ENCODE assay signal across 8 mouse cellular contexts in the genomic region with DNA sequence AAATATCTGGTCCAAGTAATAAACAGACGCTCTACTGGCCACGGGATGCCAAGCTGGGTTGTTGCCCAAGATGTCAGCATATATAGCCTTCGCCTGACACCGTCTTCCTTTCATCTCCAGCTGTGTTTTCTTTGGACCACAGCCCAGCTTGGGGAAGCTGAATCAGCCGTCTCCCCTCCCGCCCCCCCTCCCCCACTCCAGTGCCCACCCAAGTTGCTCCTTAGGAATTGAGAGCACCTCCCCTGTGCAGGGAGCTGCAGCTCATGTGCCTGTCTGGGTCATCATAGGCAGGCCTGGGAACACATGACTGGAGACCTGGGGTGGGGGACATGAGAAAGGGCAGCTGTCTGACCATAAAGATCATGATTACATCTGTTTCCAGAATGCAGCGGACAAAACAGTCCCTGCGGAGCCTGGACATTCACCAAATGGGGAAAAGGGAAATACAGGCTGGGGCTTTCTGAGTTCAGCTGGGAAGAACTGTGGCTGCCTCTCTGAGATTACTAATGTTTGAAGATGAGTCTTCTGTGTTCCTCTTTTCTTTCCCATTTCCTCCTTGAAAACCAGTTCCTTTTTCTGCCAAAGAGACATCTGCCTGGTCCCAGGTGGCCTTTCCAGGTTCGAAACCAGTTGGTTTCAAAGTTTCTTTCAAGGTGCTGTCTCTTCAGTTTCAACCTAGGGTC. TPM values are rescaled to one million over a fixed set of nuclear protein-coding genes. Genes with fewer than 3 reads are reported as not detected.
DNase-seq lines count a peak whose midpoint lies in the region; ATAC-seq lines count a peak whose summit lies in the region.

No protein-coding gene starts in this region.

- DNase-seq in MEL-GATA-1-ER (ENCODE audit: extremely low read depth, low read depth), result peak; percentile 78
- DNase-seq in forebrain, embryonic 11.5 days (ENCODE audit: low spot score), result peak; percentile 62
- peak; percentile 79 for DNase-seq in hindbrain, embryonic 14.5 days (ENCODE audit: low spot score)
- DNase-seq in lung, postnatal 36 days, result peak; percentile 86
- no peak for DNase-seq in left cerebral cortex, adult 18-20 months (ENCODE audit: low spot score in 2 of 2)
- no peak for DNase-seq in cerebellum, adult 11-12 months

- no peak overlapping the region for H3K4me2 ChIP-seq in hindbrain, embryonic 13.5 days
- H3K4me2 ChIP-seq in hindbrain, embryonic 12.5 days (replicated peaks), result no peak overlapping the region
- H3K4me2 ChIP-seq in forebrain, embryonic 11.5 days (ENCODE audit: low read depth, low read length, severe bottlenecking), result no peak overlapping the region
- H3K4me2 ChIP-seq in hindbrain, embryonic 14.5 days (replicated peaks), result no peak overlapping the region

- 48% methylated on average over 9 of the region's 9 CpGs for WGBS in hindbrain, embryonic 13.5 days
- WGBS in hindbrain, embryonic 12.5 days, result 48% methylated on average over 9 of the region's 9 CpGs
- 66% methylated on average over 9 of the region's 9 CpGs for WGBS in forebrain, embryonic 11.5 days
- 46% methylated on average over 9 of the region's 9 CpGs for WGBS in hindbrain, embryonic 14.5 days

- H3K9ac ChIP-seq in hindbrain, embryonic 13.5 days, result no peak overlapping the region
- no peak overlapping the region for H3K9ac ChIP-seq in hindbrain, embryonic 12.5 days
- no peak overlapping the region for H3K9ac ChIP-seq in forebrain, embryonic 11.5 days (ENCODE audit: low read length)
- H3K9ac ChIP-seq in hindbrain, embryonic 14.5 days, result no peak overlapping the region

- H3K27ac ChIP-seq in hindbrain, embryonic 13.5 days, result peak overlapping the region; percentile 60
- H3K27ac ChIP-seq in hindbrain, embryonic 12.5 days, result no peak overlapping the region
- no peak overlapping the region for H3K27ac ChIP-seq in forebrain, embryonic 11.5 days (ENCODE audit: low read depth, low read length)
- H3K27ac ChIP-seq in hindbrain, embryonic 14.5 days, result peak overlapping the region; percentile 66

- 0 out of 2 replicates have a peak, but pooled peaks have one; percentile 40 for ATAC-seq in hindbrain, embryonic 13.5 days (ENCODE audit: low FRiP score)
- ATAC-seq in hindbrain, embryonic 12.5 days (ENCODE audit: low FRiP score), result no peak
- no peak for ATAC-seq in forebrain, embryonic 11.5 days (replicated peaks; ENCODE audit: low FRiP score)
- ATAC-seq in hindbrain, embryonic 14.5 days (ENCODE audit: low FRiP score), result peak; percentile 41; the same call in 1 of the 2 replicates

- no peaks in the 10 kb centered on the region for H3K9me3 ChIP-seq in hindbrain, embryonic 13.5 days
- no peaks in the 10 kb centered on the region for H3K9me3 ChIP-seq in hindbrain, embryonic 12.5 days (replicated peaks)
- no peaks in the 10 kb centered on the region for H3K9me3 ChIP-seq in forebrain, embryonic 11.5 days (ENCODE audit: control insufficient read depth, low read length)
- H3K9me3 ChIP-seq in hindbrain, embryonic 14.5 days (ENCODE audit: control insufficient read depth, low read length), result no peaks in the 10 kb centered on the region

- no peaks in the 10 kb centered on the region for H3K36me3 ChIP-seq in hindbrain, embryonic 13.5 days
- no peaks in the 10 kb centered on the region for H3K36me3 ChIP-seq in hindbrain, embryonic 12.5 days
- H3K36me3 ChIP-seq in forebrain, embryonic 11.5 days (ENCODE audit: control insufficient read depth, insufficient read depth, low read length), result no peaks in the 10 kb centered on the region
- H3K36me3 ChIP-seq in hindbrain, embryonic 14.5 days (replicated peaks; ENCODE audit: control insufficient read depth, insufficient read depth), result no peaks in the 10 kb centered on the region

- peaks cover 20% of the 10 kb centered on the region for H3K4me1 ChIP-seq in hindbrain, embryonic 13.5 days (replicated peaks)
- peaks cover 17% of the 10 kb centered on the region for H3K4me1 ChIP-seq in hindbrain, embryonic 12.5 days
- H3K4me1 ChIP-seq in forebrain, embryonic 11.5 days (replicated peaks; ENCODE audit: control insufficient read depth, insufficient read depth, low read length), result peaks cover 6% of the 10 kb centered on the region
- peaks cover 8% of the 10 kb centered on the region for H3K4me1 ChIP-seq in hindbrain, embryonic 14.5 days (replicated peaks; ENCODE audit: control insufficient read depth, insufficient read depth, low read length)

- H3K27me3 ChIP-seq in hindbrain, embryonic 13.5 days, result peaks cover 33% of the 10 kb centered on the region
- H3K27me3 ChIP-seq in hindbrain, embryonic 12.5 days, result peaks cover 14% of the 10 kb centered on the region
- H3K27me3 ChIP-seq in forebrain, embryonic 11.5 days (ENCODE audit: control insufficient read depth, insufficient read depth, low read length), result peaks cover 9% of the 10 kb centered on the region; the same call in 1 of the 2 replicates
- peaks cover 14% of the 10 kb centered on the region for H3K27me3 ChIP-seq in hindbrain, embryonic 14.5 days (ENCODE audit: control insufficient read depth, insufficient read depth, low read length)

- H3K4me3 ChIP-seq in hindbrain, embryonic 13.5 days, result no peak overlapping the region
- no peak overlapping the region for H3K4me3 ChIP-seq in hindbrain, embryonic 12.5 days
- no peak overlapping the region for H3K4me3 ChIP-seq in forebrain, embryonic 11.5 days (ENCODE audit: low read depth, low read length)
- no peak overlapping the region for H3K4me3 ChIP-seq in hindbrain, embryonic 14.5 days (replicated peaks; ENCODE audit: low read length)

RNA-seq across cellular contexts. Expression of gene Pltp, which starts 4.8 kb away (rescaled TPM):
- 123 and 127 TPM in 2 replicates for polyA plus RNA-seq in hindbrain, embryonic 13.5 days (2015; fragmentation: Nextera tagmentation; extraction: Ambion mirVana)
- 77.3 and 78.5 TPM in 2 replicates for polyA plus RNA-seq in hindbrain, embryonic 12.5 days (2016; fragmentation: Nextera tagmentation; extraction: Ambion mirVana)
- polyA plus RNA-seq in forebrain, embryonic 11.5 days (2014; fragmentation: Nextera tagmentation; extraction: Ambion mirVana), result 43.2 and 50.1 TPM in 2 replicates
- polyA plus RNA-seq in hindbrain, embryonic 14.5 days (2014; fragmentation: Nextera tagmentation; extraction: Ambion mirVana), result 148 and 167 TPM in 2 replicates
- 10 to 100 TPM; 90.7 to 93.5 TPM for total RNA-seq in left cerebral cortex, adult 18-20 months (2021)

RNA-seq across cellular contexts. Expression of gene Pcif1, which starts 16.8 kb away (rescaled TPM):
- 87.8 and 95.3 TPM in 2 replicates for polyA plus RNA-seq in hindbrain, embryonic 13.5 days (2015; fragmentation: Nextera tagmentation; extraction: Ambion mirVana)
- 85.2 and 87.6 TPM in 2 replicates for polyA plus RNA-seq in hindbrain, embryonic 12.5 days (2016; fragmentation: Nextera tagmentation; extraction: Ambion mirVana)
- 81.9 and 84.5 TPM in 2 replicates for polyA plus RNA-seq in forebrain, embryonic 11.5 days (2014; fragmentation: Nextera tagmentation; extraction: Ambion mirVana)
- 72.9 and 74.7 TPM in 2 replicates for polyA plus RNA-seq in hindbrain, embryonic 14.5 days (2014; fragmentation: Nextera tagmentation; extraction: Ambion mirVana)
- 10 to 100 TPM; 40.6 to 46.1 TPM for total RNA-seq in left cerebral cortex, adult 18-20 months (2021)

RNA-seq across cellular contexts. Expression of gene Neurl2, which starts 29.1 kb away (rescaled TPM):
- 5.4 and 5.9 TPM in 2 replicates for polyA plus RNA-seq in hindbrain, embryonic 13.5 days (2015; fragmentation: Nextera tagmentation; extraction: Ambion mirVana)
- 5.5 and 6.1 TPM in 2 replicates for polyA plus RNA-seq in hindbrain, embryonic 12.5 days (2016; fragmentation: Nextera tagmentation; extraction: Ambion mirVana)
- 3.2 and 4.5 TPM in 2 replicates for polyA plus RNA-seq in forebrain, embryonic 11.5 days (2014; fragmentation: Nextera tagmentation; extraction: Ambion mirVana)
- polyA plus RNA-seq in hindbrain, embryonic 14.5 days (2014; fragmentation: Nextera tagmentation; extraction: Ambion mirVana), result 5.8 and 7.9 TPM in 2 replicates
- total RNA-seq in left cerebral cortex, adult 18-20 months (2021), result 1 to 10 TPM; 3.1 TPM

RNA-seq across cellular contexts. Expression of gene Ctsa, which starts 29.6 kb away (rescaled TPM):
- 101 and 109 TPM in 2 replicates for polyA plus RNA-seq in hindbrain, embryonic 13.5 days (2015; fragmentation: Nextera tagmentation; extraction: Ambion mirVana)
- 108 and 112 TPM in 2 replicates for polyA plus RNA-seq in hindbrain, embryonic 12.5 days (2016; fragmentation: Nextera tagmentation; extraction: Ambion mirVana)
- polyA plus RNA-seq in forebrain, embryonic 11.5 days (2014; fragmentation: Nextera tagmentation; extraction: Ambion mirVana), result 82.4 and 83.3 TPM in 2 replicates
- polyA plus RNA-seq in hindbrain, embryonic 14.5 days (2014; fragmentation: Nextera tagmentation; extraction: Ambion mirVana), result 85.9 and 89.6 TPM in 2 replicates
- 10 to 100 TPM; 93.1 to 93.6 TPM for total RNA-seq in left cerebral cortex, adult 18-20 months (2021)

RNA-seq across cellular contexts. Expression of gene Spata25, which starts 34.0 kb away (rescaled TPM):
- polyA plus RNA-seq in hindbrain, embryonic 13.5 days (2015; fragmentation: Nextera tagmentation; extraction: Ambion mirVana), result not detected in 2 replicates
- not detected in 2 replicates for polyA plus RNA-seq in hindbrain, embryonic 12.5 days (2016; fragmentation: Nextera tagmentation; extraction: Ambion mirVana)
- not detected in 2 replicates for polyA plus RNA-seq in forebrain, embryonic 11.5 days (2014; fragmentation: Nextera tagmentation; extraction: Ambion mirVana)
- not detected in 2 replicates for polyA plus RNA-seq in hindbrain, embryonic 14.5 days (2014; fragmentation: Nextera tagmentation; extraction: Ambion mirVana)
- total RNA-seq in left cerebral cortex, adult 18-20 months (2021), result not detected

Comparison
In these comparisons a context has a peak if more than half of its experiments do, and no peak if none do; other contexts are left out.
1. ATAC-seq: peak in hindbrain, embryonic 13.5 days (single experiment) and hindbrain, embryonic 14.5 days (single experiment); none in hindbrain, embryonic 12.5 days (single experiment) and forebrain, embryonic 11.5 days (single experiment).
2. H3K27ac ChIP-seq: peak in hindbrain, embryonic 13.5 days (single experiment) and hindbrain, embryonic 14.5 days (single experiment); none in hindbrain, embryonic 12.5 days (single experiment) and forebrain, embryonic 11.5 days (single experiment).
3. DNase-seq: peak in MEL-GATA-1-ER (single experiment), forebrain, embryonic 11.5 days (single experiment), hindbrain, embryonic 14.5 days (single experiment) and lung, postnatal 36 days (single experiment); none in left cerebral cortex, adult 18-20 months (0 of 2) and cerebellum, adult 11-12 months (single experiment).